Mouse (Mus musculus) spleen, adult 18-20 months (tissue): ENCODE results near the gene Kcnh5.

ENCODE experiments used
- DNase-seq, 2 experiments: peaks; one replicate each; pipeline ENCODE4 v3.0.0; 2022; ENCODE audit warnings: mixed read lengths in 2 of 2

Kcnh5 gene

DNA sequence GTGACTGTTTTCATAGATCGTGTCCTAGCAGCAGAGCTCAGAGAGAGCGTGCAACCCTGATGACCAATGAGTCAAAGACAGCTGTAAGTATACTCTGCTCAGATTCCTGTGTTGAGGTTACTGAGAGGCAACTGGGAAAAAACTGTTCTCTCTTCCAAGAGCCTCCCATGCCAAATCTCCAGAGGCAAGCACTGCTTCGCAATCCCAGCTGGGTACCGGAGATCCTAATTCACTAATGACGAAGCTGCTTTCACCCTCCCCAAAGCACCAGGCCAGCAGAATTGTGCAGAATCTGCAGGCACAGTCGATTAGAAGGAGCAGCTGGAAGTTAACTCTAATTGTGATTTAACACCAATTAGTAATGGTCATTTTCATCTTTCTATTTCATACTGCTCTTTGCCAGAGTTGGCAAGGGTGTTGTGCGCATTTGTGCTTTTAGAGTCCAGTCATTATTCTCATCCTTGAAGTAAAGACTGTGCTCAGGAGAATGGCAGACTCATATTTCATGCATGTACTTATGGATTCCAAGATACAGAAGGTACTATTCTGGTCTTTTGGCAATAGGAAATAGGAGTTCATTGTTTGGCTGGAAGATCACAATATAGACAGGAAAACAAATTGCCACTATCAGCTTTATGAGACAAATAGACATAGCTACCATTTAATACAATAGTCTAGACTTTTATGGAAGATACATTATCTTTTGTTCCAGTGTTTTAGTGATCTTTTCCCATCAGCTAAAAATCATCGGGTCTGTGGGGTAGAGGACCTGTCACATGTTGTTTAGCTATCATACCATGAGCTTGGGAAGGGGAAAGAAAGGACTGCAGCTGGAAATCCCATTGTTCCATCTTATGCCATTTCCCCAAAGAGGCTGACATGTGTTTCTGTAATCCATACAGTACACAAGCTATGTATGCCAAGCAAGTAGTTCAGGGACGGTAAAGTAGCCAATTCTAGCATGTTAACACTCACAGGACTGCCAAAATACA, 225.7 kb downstream of the Kcnh5 start:
- DNase-seq: no peak

DNA sequence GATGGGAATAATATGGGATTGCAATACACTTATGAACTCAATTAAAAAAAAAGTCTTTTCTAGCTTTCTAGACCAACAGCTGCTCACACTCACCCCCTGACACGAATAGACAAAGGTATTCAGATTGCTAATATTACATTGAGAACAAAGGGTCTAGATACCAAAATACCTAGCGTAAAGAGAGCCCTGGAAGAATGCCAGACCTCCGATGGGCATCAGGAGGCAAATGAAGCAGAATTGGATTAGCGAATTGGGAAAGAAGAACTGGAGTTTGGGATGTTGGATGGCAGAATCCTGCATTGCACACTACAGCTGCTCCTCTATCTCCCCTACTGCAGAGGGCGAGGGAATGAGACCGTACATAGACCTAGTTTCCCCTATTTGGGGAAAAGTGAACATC, 275.8 kb downstream of the Kcnh5 start:
- DNase-seq: no peak

DNA sequence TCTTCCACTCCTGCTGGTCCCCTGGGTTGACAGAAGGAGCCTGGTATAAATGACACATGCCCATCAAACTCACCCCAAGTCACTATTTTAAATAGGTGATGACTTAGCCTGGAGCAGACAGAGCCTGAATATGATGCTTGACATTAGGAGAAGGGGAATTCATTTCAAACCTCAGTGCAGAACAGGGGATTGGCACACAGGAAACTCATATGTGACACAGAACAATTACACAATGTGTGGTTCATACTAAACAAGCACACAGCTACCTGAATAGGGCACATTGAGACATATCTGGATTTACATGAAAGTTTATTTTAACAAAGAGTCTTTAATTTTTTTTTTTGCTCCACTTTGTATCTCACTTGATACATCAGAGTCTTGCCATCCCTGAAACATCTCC, 276.4 kb downstream of the Kcnh5 start:
- no peak for DNase-seq

DNA sequence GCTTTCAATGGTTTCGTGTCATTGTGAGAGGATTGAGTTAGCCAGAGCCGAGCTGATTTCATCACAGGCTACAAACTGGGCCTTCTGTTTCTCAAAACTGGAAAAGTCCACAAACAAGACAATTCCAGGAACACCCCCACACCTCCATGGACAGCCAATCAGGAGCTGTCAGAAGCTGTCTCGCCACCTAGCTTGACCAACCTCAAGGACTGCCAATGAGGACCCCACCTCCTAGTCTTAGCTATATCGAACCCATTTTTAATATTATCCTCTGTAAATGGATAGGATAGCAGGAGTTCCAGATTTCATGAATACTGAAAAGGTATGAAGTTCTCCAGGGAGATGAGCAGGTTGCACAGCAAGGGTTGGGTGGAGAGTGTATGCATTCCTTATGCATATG, 278.1 kb downstream of the Kcnh5 start:
- no peak for DNase-seq

DNA sequence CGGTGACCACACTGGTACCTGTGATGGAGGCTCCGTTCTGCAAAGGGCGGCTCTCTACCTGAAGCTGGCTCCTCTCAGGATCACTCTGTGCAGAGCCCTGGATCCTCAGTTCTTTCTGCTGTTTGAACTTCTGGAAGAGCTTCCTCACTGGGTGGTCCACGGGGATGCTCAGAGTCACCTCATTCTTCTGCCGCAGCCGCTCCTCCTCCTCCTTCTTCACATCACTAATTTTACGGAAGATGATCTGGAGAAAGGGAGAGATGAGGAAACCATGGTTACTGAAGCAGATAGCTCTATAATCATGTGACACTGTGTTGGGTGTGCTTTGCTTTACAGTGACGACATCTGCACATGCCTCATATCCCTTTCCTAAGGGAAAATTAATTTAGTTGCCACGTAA, 278.9 kb downstream of the Kcnh5 start:
- no peak for DNase-seq

DNA sequence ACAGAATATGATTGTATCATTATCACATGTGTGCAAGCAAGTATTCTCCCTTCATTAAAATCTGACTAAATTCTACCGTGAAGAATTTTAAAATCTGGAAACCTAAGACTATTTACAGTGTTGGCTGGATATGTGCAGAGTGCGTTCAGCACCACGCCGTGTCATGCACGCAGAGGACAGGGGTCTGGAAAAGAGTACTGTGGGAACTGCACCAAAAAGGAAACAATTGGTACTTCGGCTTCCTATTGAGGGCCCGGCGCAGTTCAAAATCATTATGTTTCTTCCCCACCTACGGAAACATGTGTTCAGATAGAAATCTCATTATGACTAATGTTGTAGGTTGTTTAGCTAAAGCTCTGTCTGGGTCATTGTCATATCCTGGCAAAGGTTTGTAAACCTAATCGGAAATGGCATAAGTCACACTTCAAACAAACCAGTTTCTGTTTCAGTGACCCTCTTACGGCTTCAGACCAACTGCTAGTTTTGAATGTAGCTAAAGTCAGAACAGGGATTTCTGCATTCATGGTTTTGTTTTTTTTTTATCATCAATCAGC, 282.2 kb downstream of the Kcnh5 start:
- no peak for DNase-seq

DNA sequence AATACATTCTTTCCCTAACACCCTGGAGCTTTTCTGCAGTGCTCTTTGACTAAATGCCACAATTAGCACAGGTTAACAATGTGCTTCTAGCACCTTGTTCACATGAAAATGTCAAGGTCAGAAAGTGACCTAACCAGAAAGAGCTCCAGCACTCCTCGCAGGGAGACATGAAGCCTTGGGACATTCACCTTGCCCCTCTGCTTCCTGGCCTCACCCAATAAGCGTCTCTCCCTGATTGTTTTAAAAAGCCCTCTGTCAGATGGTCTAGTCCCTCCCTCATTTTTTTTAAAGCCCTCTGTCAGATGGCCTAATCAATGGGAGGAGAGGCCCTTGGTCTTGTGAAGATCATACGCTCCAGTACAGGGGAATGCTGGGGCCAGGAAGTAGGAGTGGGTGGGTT, 287.7 kb downstream of the Kcnh5 start:
- DNase-seq: no peak

DNA sequence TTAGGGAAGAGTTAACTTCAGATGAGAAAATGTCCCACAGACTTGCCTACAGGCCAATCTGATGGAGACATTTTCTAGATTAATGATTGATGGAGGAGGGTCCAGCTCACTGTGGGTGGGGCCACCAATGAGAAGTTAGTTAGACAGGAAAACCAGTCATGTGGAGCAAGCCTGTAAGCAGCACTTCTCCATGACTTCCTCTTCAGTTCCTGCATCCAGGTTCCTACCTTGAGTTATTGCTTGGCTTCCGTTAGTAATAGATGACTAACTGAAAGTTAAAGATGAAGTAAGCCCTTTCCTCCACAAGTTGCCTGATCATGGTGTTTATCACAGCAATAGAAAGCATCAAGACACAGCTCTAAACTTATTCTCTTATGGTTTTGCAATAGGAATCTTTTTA, 290.1 kb downstream of the Kcnh5 start:
- DNase-seq: no peak

DNA sequence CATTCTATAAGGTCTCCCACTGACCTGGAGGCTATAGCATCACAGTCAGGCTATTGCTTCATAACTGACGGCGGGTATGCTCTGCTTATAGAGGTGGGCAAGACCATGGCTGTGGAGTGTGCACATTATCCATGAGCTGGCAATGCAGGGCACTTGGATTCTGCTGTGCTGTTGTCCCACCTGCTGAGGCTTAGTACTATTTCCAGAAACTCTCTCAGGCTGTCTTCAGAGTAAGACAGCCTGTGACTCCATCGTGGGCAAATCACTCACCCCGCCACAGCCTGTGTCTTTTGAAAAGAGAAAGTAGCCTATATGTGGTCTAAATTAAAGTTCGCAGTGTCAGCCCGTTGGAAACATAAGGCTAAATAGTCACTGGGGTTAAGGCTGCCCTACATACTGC, 295.8 kb downstream of the Kcnh5 start:
- no peak for DNase-seq

DNA sequence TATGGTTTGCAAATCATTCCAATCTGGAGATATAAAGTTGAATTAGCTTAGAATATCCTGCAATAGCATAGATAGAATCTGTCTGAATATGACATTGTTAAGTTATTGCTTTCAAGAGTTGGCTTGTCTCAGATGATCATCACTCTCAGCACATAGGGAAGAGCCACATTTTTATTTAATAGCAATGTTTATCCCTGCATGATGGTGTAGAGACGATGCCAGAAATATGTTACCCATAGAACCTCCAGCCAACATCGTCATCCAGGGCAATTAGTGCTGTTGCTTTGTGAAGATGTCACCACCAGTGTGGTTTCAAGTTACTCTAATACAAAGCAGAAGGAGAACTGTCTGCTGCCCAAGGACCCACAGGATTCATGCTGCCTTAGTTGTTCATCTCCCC, 321.5 kb downstream of the Kcnh5 start:
- DNase-seq: no peak

DNA sequence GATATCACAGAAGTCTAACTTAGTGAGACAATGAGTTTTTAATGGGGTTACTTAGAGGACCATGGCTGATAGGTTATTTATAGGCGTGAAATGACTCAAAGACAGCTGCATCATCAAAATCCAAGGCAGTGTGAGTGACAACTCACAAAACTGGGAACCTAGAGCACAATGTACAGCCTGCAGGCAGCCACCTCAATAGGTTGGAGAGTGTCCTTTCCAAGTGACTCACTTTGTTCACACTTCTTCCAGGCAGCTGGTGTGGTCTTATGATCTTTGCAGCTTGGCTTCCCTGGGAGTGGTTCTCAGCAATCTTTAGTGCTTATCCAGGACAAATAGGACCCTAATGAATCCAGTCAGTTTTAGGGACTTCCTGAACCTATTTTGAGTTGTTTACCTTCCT, 322.9 kb downstream of the Kcnh5 start:
- no peak for DNase-seq

DNA sequence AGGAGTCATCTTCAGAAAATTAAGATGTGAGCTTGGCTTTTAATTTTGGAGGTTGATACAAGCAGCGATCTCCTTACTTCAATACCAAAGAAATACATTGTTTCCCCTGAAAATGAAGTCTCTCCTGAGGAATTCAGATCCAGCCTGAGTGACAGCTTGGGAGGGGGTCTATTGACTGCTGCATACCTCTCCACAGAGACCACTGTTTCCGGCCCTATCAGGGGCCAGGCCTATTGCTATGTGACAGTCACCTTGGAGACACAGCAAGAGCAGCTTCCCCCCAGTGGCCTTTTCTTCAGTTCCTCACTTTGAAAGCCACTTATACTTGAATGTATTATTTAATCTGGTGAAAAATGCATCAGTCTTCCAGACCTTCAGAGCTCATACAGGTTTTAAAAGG, 326.8 kb downstream of the Kcnh5 start:
- DNase-seq: no peak

DNA sequence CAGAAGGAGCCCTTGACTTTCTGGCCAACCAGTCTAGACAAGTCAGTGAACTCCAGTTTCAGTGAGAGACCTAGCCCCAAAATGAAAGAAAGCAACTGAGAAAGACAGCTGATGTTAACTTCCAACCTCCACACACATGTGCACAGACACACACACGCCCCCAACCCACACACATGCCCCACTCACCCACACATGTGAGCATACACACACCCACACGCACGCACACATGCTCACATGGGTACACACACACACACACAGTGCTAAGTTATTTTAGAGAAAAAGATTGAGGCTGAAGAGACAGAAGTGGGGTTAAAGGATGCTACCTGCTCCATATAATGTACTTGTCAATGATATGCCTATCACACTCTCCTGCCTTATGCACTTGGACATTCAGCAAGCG, 327.2 kb downstream of the Kcnh5 start:
- no peak for DNase-seq

DNA sequence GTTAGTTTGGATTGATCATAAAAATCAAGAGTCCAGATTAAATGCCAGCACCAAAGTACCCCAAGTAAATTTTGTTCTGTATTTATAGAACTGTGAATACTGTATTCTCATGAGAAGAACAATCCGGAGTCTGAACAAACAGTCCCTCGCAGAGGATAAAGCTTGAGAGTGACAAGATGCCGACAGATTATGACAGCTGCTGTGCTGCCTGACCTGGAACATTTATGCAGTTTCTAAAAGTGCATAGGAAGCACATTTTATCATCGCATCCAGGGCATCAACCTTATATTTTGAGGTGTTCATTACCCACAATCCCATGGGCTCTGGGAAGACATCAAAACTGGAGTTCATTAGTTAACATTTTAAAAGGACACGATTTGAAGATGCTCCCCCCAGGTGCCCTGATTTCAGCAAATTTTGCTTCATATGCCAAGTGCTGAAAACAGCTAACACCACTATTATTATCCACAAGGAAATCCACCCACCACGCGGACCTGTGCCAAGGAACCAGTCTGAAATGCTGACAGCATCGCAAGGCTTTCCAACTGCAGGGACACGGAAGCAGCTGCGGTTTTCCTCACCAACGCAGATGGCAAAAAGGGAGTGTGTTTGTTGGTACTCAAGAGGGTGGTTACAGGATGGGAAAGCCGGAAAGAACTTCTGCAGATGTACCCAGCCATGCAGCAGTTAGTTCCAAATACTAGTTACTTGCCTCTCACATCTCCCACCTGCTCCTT, 328.4 kb downstream of the Kcnh5 start:
- no peak for DNase-seq
